Mouse (Mus musculus) MN1 (cell line): ENCODE data around the gene Mast4.
"Not testable (repeated sequence)": the region's sequence is repeated elsewhere in the genome, so short reads cannot be mapped to it uniquely, and the experiment has no call there.

Experiments used
- DNase-seq: peaks from one replicate; pipeline ENCODE4 v3.0.0-alpha.2; 2016; ENCODE audit warnings: low spot score

The Mast4 gene

GRCm38 (mm10) chr13:103334392-103334686 lies at the start of gene Mast4:
TSS of gene Mast4 (minus strand) at chr13:103334497.
- no peak for DNase-seq

GRCm38 (mm10) chr13:103374495-103374894 lies 40.2 kb upstream of the Mast4 start:
- no peak for DNase-seq

GRCm38 (mm10) chr13:103369194-103369593 lies 34.9 kb upstream of the Mast4 start:
- DNase-seq, result no peak

- no peak for DNase-seq
Observed at GRCm38 (mm10) chr13:103363181-103363580, 28.9 kb upstream of the Mast4 start.

GRCm38 (mm10) chr13:103357415-103357814 lies 23.1 kb upstream of the Mast4 start:
- DNase-seq, result not testable (repeated sequence)

- DNase-seq, result not testable (repeated sequence)
Observed at GRCm38 (mm10) chr13:103356909-103357308, 22.6 kb upstream of the Mast4 start.

GRCm38 (mm10) chr13:103354737-103355136 lies 20.4 kb upstream of the Mast4 start:
- no peak for DNase-seq

GRCm38 (mm10) chr13:103344749-103345148 lies 10.5 kb upstream of the Mast4 start:
- no peak for DNase-seq

GRCm38 (mm10) chr13:103344006-103344720 lies 9.9 kb upstream of the Mast4 start:
- no peak for DNase-seq

- DNase-seq, result no peak
Observed at GRCm38 (mm10) chr13:103341031-103341430, 6.7 kb upstream of the Mast4 start.

GRCm38 (mm10) chr13:103338616-103339015 lies 4.3 kb upstream of the Mast4 start:
- DNase-seq, result no peak

GRCm38 (mm10) chr13:103336237-103336636 lies 1.9 kb upstream of the Mast4 start:
- no peak for DNase-seq

GRCm38 (mm10) chr13:103334723-103335458 lies 594 bp upstream of the Mast4 start:
- DNase-seq, result no peak

GRCm38 (mm10) chr13:103333601-103334391 lies 501 bp downstream of the Mast4 start:
- DNase-seq, result no peak

- DNase-seq, result no peak
Observed at GRCm38 (mm10) chr13:103333153-103333552, 1.1 kb downstream of the Mast4 start.

GRCm38 (mm10) chr13:103332731-103333130 lies 1.6 kb downstream of the Mast4 start:
- DNase-seq, result no peak

GRCm38 (mm10) chr13:103331096-103331495 lies 3.2 kb downstream of the Mast4 start:
- DNase-seq, result no peak

- DNase-seq, result no peak
Observed at GRCm38 (mm10) chr13:103328299-103328698, 6.0 kb downstream of the Mast4 start.

- DNase-seq, result no peak
Observed at GRCm38 (mm10) chr13:103327843-103328242, 6.5 kb downstream of the Mast4 start.

- DNase-seq, result no peak
Observed at GRCm38 (mm10) chr13:103326186-103326585, 8.1 kb downstream of the Mast4 start.

- no peak for DNase-seq
Observed at GRCm38 (mm10) chr13:103319881-103320280, 14.4 kb downstream of the Mast4 start.

- DNase-seq, result no peak
Observed at GRCm38 (mm10) chr13:103319317-103319716, 15.0 kb downstream of the Mast4 start.
